Mouse (Mus musculus): ENCODE results near the gene Fgf8. TPM values are rescaled to one million over a fixed set of nuclear protein-coding genes. Genes with fewer than 3 reads are reported as not detected.

The Fgf8 gene
- total RNA-seq (2015; ENCODE audit: low replicate concordance), result not detected in 2 replicates
- total RNA-seq (2017; ENCODE audit: low replicate concordance), result not detected in 2 replicates

DNA sequence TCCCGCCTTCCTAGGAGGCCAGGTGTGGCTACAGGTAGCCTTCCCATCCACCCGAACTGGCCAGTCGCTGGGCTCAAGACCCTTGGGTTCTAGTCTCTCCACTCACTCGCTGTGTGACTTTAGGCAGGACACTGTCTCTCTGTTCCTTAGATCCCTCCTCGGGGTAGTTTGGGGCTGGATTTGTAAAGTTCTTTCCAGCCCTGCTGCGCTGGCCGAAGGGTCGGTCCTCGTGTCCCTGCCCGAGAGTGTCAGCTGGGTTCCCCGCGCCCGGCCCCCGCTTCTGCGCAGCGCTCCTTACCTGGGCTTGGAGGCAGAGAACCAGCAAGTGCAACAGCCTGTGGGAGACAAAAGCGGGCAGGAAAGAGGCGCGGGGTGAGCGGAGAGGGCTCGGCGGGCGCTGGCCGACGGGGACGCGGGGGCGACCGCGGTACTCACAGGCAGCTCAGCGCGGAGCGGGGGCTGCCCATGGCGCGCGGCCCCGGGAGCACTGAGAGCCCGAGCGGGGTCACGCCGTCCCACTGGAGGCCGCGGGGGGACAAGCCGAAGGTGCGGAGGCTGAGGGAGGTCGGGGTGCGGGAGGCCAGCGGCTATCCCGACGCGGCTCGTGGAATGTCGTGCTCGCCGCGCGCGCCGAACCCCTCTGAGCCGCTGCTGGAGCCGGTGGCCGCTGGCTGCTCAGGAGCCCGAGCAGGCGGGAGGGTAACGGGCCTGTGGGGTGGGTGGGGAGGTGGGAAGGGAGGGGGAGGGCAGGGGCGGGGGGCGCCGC lies at the start of gene Fgf8:
Fgf8 (minus strand) TSS at position 698 of the 766 bp plus-strand sequence.
- ATAC-seq (replicated peaks; ENCODE audit: low FRiP score, poor library complexity, severe bottlenecking), result no peak

DNA sequence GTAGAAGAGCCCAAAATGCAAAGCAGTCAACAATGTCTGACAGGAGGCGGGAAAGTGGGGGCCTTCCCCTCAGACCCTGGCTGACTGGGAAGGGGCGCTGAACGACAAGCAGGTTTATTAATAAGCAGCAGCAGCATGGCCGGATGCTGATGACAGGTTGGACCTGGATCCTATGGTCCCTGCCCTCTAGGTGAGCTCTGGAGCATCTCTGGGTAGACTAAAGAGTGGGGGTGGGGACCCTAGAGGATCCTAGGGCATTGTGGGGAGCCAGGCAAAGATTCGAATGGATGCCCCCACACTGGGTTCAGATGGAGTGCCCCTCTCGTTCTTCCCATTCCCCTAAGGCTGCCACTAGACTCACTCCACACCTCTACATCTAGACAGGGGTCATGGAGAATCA lies 49.7 kb upstream of the Fgf8 start:
- ATAC-seq (replicated peaks; ENCODE audit: low FRiP score, poor library complexity, severe bottlenecking), result no peak

DNA sequence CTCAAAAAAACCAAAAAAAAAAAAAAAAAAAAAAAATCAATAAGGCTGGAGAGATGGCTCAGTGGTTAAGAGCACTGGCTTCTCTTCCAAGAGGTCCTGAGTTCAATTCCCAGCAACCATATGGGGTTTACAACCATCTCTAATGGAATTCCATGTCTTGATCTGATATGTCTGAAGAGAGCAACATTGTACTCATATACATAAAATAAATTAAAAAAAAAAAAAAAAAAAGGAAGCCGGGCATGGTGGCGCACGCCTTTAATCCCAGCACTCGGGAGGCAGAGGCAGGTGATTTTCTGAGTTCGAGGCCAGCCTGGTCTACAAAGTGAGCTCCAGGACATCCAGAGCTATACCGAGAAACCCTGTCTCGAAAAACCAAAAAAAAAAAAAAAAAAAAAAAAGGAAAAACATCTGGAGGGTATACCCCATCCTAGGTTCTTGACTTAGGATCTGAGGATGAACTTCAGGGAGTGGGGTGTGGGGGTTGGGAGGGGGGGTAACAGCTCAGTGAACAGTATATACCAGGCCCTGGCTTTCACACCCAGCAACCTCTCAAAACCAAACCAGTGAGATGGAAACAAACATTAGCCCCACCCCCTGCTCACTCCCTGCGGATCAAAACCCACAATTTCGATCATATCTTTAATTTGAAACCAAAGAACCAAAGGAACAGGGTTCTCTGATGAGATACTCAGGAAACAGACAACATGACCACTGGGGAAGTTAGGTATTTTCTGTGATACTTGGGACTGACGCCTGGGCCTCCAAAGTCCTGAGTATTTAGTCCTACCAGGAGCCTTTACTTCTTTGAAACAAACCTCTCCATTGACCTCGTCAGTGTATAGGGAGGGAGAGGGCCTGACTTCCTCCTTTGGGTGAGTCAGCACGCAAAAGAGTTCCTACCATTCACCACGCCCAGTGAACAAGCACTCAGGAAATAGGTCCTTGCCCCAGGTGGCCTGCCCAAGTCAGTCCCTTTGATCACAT lies 47.5 kb upstream of the Fgf8 start:
- ATAC-seq (replicated peaks; ENCODE audit: low FRiP score, poor library complexity, severe bottlenecking), result peak; percentile 99

DNA sequence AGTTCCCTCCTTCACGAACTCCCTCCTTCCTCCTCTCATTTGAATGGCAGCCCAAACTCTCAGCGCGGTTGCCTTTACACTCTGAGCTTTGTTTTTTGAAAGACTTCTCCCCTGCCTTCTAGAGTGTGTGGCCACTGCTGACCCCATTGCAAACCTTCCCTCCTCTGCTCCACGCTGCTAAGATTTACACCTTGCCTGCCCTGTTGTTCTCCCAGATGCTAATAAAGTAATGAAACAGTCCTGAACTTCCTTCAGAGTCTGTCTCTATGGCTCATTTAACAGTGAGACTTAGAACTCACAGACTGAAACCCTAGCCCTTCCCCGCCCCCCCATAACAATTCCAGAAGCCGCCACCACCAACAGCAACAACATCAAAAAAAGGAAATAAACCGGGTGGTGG lies 46.6 kb upstream of the Fgf8 start:
- no peak for ATAC-seq (replicated peaks; ENCODE audit: low FRiP score, poor library complexity, severe bottlenecking)

DNA sequence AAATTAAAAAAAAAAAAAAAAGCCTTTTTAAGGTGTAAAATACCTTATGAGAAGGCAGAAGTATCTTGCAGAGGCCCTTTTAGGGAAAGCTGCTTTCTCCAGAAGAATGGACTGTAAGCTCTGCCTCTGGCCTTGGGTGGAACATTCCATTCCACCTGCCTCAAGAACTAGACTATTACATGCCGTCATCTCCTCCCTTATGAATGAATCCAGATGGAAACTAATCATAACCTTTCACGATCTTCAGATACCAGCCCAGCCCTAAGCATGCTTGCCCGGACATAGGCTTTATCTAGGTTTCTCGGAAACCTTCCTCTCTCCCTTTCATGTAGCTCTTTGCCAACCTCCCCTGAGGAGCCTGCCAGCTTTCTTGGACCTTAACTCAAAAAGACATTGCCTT lies 45.6 kb upstream of the Fgf8 start:
- ATAC-seq (replicated peaks; ENCODE audit: low FRiP score, poor library complexity, severe bottlenecking), result no peak

DNA sequence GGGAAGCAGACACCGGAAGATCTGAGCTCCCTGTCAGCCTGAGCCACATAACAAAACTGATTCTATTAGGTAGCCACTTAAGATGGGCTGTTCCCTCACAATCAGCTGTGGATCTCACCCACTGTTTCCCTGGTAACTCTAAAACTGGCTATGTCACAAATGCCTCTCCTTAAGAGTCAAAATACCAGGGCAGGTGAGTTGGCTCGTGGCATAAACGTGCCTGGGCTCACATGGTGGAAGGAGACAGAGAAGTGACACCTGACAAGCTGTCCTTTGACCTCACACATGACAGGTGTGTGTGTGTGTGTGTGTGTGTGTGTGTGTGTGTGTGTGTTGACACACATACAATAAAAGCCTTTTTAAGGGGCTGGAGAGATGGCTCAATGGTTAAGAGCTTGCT lies 44.7 kb upstream of the Fgf8 start:
- ATAC-seq (replicated peaks; ENCODE audit: low FRiP score, poor library complexity, severe bottlenecking), result no peak

DNA sequence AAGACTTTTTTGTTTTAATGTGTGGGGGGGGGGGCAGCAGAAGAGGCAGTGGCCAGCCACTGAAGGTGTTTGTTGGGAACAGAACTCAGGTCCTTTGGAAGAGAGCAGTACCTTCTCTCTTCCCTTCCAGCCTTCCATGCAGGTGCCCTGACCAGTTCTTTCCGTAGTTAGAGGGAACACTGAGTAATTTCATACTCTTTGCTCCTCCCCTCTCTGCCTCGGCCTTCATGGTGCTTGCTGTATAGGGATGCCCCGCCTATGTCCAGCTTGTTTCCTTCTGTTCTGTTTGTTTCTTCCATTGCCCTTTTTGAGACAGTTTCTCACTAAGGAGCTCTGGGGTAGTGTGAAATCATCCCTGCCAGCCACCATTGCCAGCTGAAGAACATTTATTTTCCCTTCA lies 42.8 kb upstream of the Fgf8 start:
- ATAC-seq (replicated peaks; ENCODE audit: low FRiP score, poor library complexity, severe bottlenecking), result no peak

DNA sequence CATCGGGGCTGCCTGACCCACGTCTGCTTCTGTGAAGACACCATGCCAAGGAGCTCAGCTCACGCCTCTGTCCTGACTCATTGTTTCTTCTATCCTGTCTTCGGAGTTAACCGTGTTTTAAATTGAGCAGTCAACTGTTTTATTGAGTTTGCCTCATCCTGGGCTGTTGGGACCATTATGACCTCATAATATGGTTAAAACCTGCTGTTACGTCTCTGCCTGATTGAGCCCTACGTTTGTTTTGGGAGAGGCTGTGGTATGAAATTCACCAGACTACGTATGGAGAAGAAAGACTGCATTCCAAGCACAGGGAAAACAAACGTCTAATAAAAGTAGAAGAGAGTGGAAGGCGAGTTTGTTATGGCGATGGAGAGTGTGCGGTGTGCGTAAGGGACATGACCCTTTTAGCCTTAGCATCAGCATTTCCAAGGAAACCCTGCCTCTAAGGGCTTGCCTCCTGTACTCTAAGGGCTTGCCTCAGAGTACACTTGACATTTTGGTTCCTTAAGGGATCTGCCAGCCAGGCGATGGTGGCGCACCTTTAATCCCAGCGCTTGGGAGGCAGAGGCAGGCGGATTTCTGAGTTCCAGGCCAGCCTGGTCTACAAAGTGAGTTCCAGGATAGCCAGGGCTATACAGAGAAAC lies 41.3 kb upstream of the Fgf8 start:
- ATAC-seq (replicated peaks; ENCODE audit: low FRiP score, poor library complexity, severe bottlenecking), result peak; percentile 40

DNA sequence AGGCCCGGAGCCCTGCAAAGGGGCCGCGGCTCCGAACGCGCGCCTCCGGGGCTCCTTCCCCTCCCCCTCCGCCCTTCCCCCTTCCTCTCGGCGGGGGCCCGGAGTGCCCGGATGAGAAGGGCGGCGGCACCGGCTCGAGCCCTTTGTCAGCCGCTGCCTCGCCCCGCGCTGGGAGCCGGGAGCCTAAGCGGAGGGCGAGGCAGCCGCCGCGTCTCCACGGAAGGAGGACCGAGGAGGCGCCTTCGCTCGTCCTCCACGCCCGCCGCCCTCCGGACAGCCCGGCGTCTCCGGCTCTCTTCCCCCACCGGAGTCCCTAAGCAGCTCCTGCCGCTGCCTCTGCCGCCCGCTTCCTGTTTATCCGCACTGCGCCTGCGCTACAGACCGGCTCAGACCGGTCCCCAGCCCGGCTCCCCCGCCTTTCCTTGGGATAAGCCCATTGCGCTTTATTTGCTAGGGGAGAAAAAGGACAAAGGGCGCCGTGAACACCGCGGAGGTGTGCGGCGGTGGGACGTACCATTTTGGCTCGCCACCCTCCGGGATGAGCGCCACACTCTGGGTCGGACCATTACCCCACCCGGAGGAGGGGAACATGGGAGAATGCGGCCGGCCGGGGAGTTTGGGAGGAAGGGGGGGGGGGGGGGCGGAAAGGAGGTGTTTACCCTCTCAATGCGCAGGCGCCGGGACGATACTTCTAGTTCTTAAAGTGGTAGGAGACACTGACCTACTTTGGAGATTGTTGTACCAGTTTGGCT lies 40.6 kb upstream of the Fgf8 start, which contains the start of gene Mgea5:
Mgea5 (minus strand) TSS at position 657 of the 752 bp plus-strand sequence.
- peak; percentile 92 for ATAC-seq (replicated peaks; ENCODE audit: low FRiP score, poor library complexity, severe bottlenecking)

DNA sequence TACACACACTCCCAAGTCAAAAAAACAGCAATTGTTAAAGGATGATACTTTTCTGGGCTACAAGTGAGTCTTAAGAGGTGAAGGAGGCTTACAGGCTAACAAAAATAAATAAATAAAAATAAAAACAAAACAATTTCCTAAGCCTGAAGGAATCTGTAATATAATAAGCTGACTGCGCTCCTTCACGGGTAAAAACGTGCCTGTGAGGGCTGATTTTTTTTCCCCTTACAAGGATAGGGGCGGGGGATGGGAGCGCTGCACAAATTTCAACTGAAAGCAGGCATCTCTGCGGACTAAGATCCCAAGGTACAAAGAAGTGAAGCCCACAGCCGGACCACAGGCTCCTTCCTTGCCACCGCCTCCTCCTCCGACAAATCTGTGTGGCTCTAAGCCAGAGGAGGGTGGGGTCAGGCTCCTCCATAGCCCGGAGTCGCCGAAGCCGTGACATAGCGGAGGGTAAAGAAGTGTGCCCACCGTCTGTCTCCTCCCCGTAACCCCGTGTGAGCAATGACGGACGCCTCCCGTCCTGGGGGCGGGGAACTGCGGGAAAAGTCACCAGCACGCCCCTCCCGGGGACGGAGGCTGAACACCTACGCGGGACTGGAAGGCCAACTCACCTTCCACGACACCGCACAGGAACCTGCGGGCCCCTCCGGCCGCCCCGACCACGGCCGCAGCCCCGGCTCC lies 39.7 kb upstream of the Fgf8 start:
- ATAC-seq (replicated peaks; ENCODE audit: low FRiP score, poor library complexity, severe bottlenecking), result peak; percentile 57

DNA sequence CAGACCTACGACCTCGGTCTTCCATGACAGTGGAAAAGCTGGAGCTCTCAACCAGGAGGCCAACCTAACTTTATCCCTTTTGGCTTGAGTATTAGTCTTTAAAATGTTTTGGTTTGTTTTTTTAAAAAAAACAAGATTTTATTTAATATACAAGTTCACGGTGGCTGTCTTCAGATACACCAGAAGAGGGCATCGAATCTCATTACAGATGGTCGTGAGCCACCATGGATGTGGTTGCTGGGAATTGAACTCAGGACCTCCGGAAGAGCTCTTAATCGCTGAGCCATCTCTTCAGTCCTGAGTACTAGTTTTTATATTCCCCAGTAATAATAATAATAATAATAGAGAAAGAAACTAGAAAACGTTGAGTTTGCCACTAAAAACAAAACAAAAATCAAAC lies 39.0 kb upstream of the Fgf8 start:
- no peak for ATAC-seq (replicated peaks; ENCODE audit: low FRiP score, poor library complexity, severe bottlenecking)

DNA sequence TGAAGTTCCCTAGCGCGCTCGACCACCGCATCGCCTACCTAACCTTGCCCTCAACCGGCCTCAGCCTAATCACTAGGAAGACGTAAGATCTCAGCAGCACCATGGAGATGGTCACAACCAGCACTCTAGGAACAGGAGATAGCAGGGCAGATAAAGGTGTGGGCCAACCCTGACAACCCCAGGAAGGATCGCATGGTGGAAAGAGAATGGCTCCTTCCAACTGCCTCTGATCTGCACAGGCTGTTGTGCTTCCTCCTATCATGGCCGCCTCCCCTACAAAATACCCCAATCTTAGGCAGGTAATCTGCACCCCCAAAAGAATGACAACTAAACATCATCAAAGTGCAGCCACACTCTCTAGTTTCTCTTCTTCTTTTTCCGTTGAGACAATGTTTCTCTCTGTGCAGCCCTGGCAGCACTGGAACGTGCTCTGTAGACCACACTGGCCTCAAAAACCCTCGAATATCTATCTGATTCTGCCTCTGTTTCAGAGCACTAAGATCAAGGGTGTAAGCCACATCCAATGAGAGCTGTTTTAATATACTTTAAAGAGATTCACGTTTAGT lies 37.7 kb upstream of the Fgf8 start:
- ATAC-seq (replicated peaks; ENCODE audit: low FRiP score, poor library complexity, severe bottlenecking), result no peak

DNA sequence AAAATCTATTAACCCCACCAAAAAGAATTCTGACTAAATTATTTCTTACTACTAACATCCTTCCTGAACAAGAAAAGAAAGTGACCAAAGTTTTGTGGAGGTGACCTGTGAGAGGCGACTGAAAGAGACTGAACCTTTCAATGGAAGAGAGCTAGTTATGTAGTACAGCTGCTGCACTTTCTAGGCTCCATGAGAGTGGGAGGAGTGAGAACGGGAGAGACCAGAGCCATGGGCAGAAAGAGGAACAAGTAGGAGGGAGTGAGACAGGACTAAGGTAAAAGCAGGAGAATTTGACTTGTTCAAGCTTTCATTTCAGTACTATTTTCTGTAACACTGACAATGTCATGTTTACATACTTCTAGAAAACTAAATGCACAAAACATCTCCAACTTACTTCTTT lies 32.8 kb upstream of the Fgf8 start:
- ATAC-seq (replicated peaks; ENCODE audit: low FRiP score, poor library complexity, severe bottlenecking), result no peak

DNA sequence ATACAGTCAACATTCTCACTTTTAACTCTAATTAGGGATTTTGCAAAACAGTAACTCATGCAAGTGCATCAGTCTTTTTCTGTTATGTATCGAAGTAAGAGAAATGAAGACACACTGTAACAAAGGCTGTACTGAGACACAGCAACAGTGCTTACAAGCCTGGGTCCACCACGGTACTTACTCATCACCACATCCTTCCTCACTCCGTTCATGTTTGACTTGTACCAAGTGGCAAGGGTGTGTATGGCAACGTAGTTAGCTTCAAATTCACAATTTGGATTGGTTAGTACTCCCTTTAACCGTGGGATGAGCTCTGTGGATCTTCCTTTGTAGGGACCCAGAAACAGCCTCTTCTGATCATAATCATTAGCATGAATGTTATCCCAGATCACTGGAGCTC lies 28.8 kb upstream of the Fgf8 start:
- no peak for ATAC-seq (replicated peaks; ENCODE audit: low FRiP score, poor library complexity, severe bottlenecking)

DNA sequence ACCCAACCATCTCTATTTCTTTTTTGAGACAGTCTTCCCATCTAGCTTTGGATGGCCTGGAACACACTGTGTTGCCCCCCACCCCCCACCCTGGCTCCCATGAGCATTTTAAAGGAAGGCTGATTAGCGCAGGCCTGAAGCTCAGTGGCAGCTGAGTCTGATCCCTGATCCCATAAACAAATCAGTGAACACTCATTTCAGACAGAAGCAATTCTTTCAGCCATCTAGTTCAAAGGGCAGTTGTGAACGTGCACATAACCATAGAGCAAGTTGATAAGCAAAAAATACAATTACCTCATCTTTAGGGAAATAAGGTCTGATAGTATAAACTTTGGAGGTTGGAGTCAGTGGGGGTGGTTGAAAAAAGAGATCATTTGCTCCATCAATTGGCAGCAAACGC lies 18.1 kb upstream of the Fgf8 start:
- ATAC-seq (replicated peaks; ENCODE audit: low FRiP score, poor library complexity, severe bottlenecking), result no peak

DNA sequence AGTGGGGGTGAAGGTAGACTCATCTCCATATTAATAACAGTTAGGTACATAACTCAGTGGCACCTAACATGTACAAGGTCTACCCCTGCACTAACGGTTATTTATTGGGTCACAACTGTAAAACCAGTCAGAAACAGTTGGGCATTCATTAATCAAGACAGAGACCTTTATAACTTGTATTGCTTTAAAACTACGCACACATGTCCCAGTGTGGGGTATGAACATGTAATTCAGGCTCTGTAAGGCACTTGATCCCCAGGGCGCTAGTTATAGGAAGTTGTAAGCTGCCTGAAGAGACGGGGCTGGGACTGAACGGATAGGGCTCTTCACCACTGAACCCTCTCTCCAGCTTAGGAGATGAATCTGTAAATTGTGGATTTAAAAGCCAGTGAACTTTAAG lies 16.0 kb upstream of the Fgf8 start:
- no peak for ATAC-seq (replicated peaks; ENCODE audit: low FRiP score, poor library complexity, severe bottlenecking)

DNA sequence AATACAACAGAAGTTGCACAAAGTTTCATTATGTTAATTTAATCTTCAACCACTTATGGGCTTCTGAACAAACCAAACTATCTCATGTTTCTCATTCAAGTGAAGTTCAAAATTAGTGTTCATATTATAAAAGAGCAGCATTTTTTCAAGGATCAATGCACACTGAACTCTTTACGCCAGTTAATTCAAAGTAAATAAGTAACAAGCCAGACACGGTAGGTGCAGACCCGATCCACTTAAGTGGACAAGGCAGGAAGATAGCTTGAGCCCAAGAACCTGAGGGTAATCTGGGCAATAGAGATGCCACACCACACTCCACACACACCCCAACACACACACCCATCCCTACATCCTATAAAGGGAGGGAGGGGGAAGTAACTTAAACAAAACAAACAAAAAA lies 10.8 kb upstream of the Fgf8 start:
- no peak for ATAC-seq (replicated peaks; ENCODE audit: low FRiP score, poor library complexity, severe bottlenecking)

DNA sequence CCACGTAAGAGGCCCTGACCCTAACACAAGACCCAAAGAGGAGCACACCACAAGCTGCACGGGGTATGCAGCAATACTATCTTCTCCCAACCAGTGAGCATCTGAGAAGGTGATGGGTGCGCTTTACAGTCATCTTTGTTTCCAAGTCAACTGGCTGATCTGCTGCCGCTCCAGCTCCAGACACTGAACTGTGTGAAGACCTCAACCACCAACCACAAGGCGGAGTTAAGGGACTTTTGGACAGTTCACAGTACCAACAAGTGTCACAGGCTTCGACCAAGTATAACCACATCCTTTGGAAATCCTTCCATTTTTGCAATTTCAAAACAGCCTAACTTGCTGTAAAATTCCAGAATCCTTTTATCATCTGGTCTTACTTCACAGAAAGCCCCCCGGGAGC lies 9.2 kb upstream of the Fgf8 start:
- no peak for ATAC-seq (replicated peaks; ENCODE audit: low FRiP score, poor library complexity, severe bottlenecking)
